Mouse (Mus musculus) brown adipose tissue, adult 24 weeks (tissue): ENCODE results near the gene Pld4. TPM values are rescaled to one million over a fixed set of nuclear protein-coding genes. Genes with fewer than 3 reads are reported as not detected.
A peak's percentile ranks its signal among the peaks of the same experiment; 100 is the strongest.

Experiments used
- H3K27ac ChIP-seq: fragments of 200-500 bp; replicated peaks from 2 replicates; pipeline ENCODE4 v1.5.1; 2012; ENCODE audit warnings: low read depth, mild to moderate bottlenecking, low read length
- H3K4me1 ChIP-seq: fragments of 200-500 bp; 2 replicates; pipeline ENCODE4 v1.6.1; 2012; ENCODE audit warnings: low read length, mixed read lengths; ENCODE audit not compliant: control insufficient read depth, insufficient read depth, insufficient read length
- H3K4me3 ChIP-seq: fragments of 200-500 bp; 2 replicates; pipeline ENCODE4 v1.5.1; 2012; ENCODE audit warnings: low read depth, mild to moderate bottlenecking, low read length, moderate library complexity; ENCODE audit not compliant: insufficient read depth
- polyA plus RNA-seq: library from polyadenylated mRNA; stranded (reverse); fragments of >200 nt; gene quantifications from 2 replicates; pipeline ENCODE4 v1.2.4, GENCODE M21; 2012; ENCODE audit not compliant: missing spikeins, insufficient read depth, insufficient read length

Pld4 gene
- polyA plus RNA-seq, 1 experiment: 9.4 TPM

DNA sequence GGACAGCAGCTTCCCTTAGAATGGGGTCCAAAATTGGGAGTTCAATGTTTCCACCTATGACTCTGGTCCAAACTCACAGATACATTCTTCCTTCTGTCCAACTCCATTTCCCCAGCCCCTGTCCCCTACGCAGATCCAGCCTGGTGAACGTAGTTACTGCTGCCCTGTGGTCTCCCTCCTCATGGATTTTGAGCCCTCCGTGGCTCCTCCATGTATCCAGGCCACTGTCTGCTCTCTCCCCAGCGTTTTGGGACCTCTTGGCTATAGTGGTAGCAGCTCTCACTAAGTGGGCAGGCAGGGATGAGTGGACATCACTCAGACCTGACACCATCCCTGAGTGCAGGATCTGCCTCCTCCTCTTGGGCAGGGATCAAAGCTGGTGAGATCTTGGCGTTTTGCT is 38.3 kb downstream of the Pld4 start:
- no peak overlapping the region for H3K27ac ChIP-seq
- H3K4me3 ChIP-seq: no peak overlapping the region
- H3K4me1 ChIP-seq: no peaks in the 10 kb centered on the region

- H3K4me1 ChIP-seq: no peaks in the 10 kb centered on the region
- H3K27ac ChIP-seq: no peak overlapping the region
- H3K4me3 ChIP-seq: no peak overlapping the region
Measured at GRCm38 (mm10) chr12:112799237-112799970, 38.9 kb downstream of the Pld4 start.

GRCm38 (mm10) chr12:112800476-112800875 is 40.0 kb downstream of the Pld4 start:
- Histone ChIP-seq H3K4me3 (no peak overlapping the region), H3K27ac (no peak overlapping the region), H3K4me1 (no peaks in the 10 kb centered on the region)

GRCm38 (mm10) chr12:112801864-112802846 is 41.7 kb downstream of the Pld4 start, which contains the start of gene Ahnak2:
TSS of gene Ahnak2 (minus strand) at chr12:112802657.
- Histone ChIP-seq H3K4me1 (no peaks in the 10 kb centered on the region), H3K4me3 (peak within 1 kb of the TSS; percentile 19), H3K27ac (no peak within 1 kb of the TSS)

DNA sequence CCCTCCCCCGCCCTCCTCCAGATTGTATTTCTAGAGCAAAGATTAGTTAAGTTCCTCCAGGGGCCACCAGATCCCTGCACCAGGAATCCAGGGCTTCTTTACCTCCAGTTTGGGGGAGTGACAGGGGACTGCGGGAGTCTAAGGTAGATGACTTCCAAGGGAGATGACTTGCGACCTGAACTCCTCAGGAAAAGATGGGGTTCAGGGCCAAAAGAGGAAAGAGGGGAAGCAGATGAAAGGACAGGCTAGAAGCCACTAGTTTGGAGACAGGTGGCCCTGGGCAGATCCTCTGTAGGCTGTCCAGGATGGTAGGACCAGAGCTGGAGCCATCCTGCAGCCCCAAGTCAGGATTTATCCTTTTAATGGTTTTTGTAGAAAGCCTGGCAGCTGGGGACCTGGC is 42.5 kb downstream of the Pld4 start:
- H3K4me3 ChIP-seq: no peak overlapping the region
- no peaks in the 10 kb centered on the region for H3K4me1 ChIP-seq
- no peak overlapping the region for H3K27ac ChIP-seq

- Histone ChIP-seq H3K27ac (no peak overlapping the region), H3K4me1 (no peaks in the 10 kb centered on the region), H3K4me3 (no peak overlapping the region)
Measured at GRCm38 (mm10) chr12:112804046-112804445, 43.6 kb downstream of the Pld4 start.

DNA sequence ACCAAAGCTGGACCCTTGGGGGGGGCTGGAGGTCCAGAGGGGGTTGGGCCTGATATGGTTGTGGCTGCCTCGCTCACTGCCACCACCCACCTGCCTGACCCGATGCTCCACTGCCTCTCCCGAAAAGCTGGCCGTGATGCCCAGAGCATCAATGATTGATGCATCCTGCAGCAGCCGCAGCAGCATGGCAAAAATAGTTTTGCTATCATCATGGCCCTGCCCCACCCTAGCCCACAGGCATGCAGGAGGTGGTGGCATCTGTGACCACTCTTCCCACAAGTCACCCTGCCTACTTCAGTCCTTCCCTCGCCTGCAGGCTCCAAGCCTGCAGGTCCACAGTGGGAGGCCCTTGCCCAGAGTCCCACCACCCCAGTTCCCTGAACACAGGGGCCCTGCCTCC is 45.6 kb downstream of the Pld4 start:
- no peak overlapping the region for H3K27ac ChIP-seq
- H3K4me1 ChIP-seq: no peaks in the 10 kb centered on the region; the same call in 1 of the 2 replicates
- no peak overlapping the region for H3K4me3 ChIP-seq

DNA sequence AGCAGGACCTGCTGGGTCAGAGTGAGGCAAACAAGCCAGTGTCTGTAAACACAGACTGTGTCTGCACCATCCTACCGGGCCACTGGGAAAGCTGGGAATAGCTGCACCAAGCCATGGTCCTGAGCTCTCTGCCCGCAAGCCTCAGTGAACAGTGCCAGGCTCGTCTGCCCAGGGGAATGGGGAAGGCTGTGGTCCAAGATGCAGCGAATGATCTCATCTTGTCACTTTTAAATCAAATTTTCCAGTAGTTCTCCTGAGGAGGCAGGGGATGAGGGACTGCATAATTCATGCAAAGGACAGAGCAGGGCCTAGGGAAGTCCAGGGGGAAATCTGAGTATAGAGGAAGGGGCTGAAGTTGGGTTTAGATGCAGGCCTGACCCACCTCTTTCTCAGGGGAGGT is 47.3 kb downstream of the Pld4 start:
- Histone ChIP-seq H3K27ac (no peak overlapping the region), H3K4me3 (no peak overlapping the region), H3K4me1 (no peaks in the 10 kb centered on the region; the same call in 1 of the 2 replicates)

DNA sequence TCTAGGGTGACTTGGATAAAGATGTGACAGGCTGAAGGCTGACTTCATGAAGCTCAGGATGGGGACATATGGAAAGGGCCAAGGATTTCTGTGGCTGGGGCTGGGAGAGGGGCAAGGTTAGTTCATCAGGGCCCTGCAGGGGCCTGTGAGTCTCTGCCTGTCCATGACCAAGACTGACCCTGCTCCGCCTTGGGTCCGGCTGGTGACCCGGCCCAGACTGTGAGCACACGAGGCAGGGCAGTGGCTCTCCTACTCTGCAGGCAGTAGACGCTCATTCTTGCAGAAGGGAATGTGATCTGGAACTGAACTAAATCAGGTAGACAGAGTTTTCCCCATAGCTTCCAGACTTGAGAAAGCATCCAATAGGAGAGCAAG is 47.7 kb downstream of the Pld4 start:
- H3K4me3 ChIP-seq: peak overlapping the region; percentile 41
- H3K4me1 ChIP-seq: no peaks in the 10 kb centered on the region; the same call in 1 of the 2 replicates
- no peak overlapping the region for H3K27ac ChIP-seq

DNA sequence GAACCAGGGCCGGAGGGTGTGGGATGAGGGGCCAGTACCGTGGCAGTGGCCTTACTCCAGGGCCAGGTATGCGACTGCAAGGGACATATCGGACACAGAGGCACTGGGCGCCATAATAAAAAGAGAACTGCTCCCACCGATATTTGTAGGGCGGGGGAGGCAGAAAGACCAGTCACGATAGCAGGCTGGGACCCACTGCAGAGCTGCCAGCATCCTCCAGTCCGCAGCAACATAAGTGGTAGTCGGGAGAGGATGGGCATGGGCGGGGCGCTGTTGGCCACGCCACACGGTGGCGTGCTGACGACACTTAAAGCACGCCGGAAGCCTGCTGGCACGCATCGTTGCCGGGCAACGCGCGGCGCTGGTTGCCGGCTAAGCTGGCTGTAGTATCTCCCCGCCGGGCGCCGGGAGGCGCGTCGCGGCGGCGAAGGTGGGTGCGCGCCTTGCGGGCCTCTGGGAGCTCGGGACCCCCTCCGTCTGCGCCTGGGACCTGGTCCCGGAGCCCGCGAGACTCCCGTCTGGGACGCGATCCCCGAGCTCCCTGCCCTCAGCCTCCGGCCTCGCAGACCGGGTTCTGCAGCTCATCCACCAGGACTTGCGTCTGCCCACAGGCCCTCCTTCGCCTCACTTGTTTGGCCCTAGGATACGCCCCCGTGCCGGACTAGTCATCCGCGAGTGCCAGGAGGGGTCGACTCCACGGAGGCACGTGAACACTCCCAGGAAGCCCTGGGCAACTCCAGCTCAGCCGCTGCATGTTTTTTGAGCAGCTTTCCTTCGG is 48.3 kb downstream of the Pld4 start, which contains the start of gene Clba1:
TSS of gene Clba1 (plus strand) at position 351 of the 778 bp plus-strand sequence.
- Histone ChIP-seq H3K27ac (no peak within 1 kb of the TSS), H3K4me1 (no peaks in the 10 kb centered on the region; the same call in 1 of the 2 replicates), H3K4me3 (peak within 1 kb of the TSS; percentile 66)

DNA sequence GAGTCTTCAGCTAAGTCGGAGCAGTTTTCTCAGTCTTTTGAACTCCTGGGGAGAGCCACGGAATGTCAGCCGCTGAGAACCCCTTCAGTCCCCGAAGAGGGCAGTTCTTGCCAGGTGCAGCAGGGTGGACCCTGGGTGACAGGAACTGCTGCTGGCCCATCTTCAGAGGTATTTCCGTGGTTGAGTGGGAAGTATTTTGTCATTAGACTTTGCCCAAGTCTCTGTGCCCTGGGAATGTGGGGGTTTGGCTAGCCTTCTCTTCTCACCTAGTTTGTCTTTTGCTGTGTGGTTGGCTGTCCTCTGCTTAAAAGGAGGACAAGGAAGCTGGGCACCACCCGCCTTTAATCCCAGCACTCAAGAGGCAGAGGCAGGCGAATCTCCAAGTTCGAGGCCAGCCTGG is 49.2 kb downstream of the Pld4 start:
- H3K4me3 ChIP-seq: peak overlapping the region; percentile 66
- no peaks in the 10 kb centered on the region; the same call in 1 of the 2 replicates for H3K4me1 ChIP-seq
- H3K27ac ChIP-seq: no peak overlapping the region

DNA sequence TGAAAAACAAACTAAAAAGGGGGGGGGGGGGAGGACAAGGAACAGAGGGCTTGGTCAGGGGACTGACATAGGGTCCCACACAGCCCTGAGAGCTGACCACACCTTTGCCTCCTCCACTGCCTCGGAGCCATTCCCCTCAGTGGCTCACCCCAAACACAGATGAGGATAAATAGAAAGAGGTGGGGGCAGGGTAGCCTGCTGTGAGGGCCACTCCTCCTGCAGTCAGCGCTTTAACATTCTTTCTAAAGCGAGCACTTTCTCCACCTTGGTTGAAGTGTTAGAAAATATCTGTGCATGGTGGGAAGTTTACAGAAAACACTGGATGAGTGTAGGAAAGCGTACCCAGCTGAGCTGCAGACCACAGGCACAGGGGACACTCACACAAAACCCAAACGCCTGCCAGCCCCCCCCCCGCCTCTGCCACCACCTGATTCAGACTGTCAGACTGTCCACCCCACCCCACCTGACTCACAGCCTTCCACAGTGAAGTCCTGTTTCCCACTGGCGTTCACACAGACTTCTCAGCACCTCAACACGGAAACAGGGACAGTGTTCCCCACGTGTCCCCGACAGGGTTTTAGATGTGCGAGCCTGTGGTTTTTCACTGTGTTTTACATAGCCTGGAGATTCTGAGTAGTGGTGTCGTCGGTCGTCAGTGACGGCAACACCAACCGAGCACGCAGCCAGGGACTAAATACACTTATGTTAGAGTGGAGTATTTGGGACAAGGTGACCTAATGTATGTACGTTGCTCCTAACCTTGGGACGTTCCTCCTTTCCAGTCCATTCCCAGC is 49.8 kb downstream of the Pld4 start:
- Histone ChIP-seq H3K27ac (no peak overlapping the region), H3K4me3 (no peak overlapping the region)

DNA sequence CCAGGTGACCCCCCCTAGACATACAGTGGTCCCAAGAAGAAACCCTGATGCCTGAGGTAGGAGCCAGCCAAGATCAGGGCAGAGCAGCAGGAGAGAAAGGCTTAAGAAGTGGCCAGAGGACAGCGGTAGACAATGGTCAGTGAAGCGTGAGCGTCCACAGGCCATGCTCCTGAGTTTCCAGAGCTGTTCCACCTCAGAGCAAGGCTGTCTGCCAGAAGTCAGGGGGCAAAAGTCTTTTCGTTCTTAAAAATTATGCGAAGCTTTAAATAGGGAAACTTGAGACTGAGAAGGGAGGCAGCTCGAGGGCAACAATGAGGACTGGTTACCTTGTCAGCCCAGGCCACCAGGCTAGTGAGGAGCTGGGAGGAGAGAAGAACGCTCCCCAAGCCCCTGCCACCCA is 52.9 kb downstream of the Pld4 start:
- Histone ChIP-seq H3K4me1 (no peaks in the 10 kb centered on the region; the same call in 1 of the 2 replicates), H3K4me3 (no peak overlapping the region), H3K27ac (no peak overlapping the region)

More for the DNA sequence above, 49.8 kb downstream of the Pld4 start:
- H3K4me1 ChIP-seq: no peaks in the 10 kb centered on the region; the same call in 1 of the 2 replicates
